Mouse (Mus musculus): ENCODE measurements around the gene Sap25. TPM values are rescaled to one million over a fixed set of nuclear protein-coding genes. Genes with fewer than 3 reads are reported as not detected.

Sap25 gene
- 0.44 and 0.54 TPM in 2 replicates for polyA plus RNA-seq (2021; fragmentation: Nextera tagmentation)
- long read RNA-seq, experiment 1, partial matches to known transcripts, result 0 of 1 reads
- long read RNA-seq, experiment 1, other reads (novel, unspliced or antisense), result 0 of 1 reads
- long read RNA-seq, experiment 2, partial matches to known transcripts, result 0 of 4 reads
- long read RNA-seq, experiment 2, other reads (novel, unspliced or antisense), result 0 of 4 reads

DNA sequence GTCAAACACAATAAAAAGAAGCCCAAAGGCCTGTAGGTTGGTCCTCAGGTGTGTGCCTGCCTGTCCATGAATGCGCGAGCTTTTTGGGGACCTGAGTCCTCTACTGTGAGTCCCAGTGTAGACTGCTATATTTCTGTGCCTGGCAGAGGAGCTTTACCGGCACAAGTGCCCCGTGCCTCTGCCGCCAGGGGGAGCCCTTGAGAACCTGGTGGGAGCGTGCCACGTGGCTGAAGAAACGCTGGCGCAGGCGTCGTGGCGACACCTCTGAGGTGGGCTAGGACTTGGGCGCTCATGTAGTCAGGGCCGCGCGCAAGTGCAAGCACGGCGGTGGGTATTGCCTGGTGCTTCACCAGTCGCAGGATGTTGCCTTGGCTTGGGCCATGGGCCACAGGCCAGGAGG, at the start of gene Sap25:
Sap25 (plus strand) TSS at position 281 of the 400 bp plus-strand sequence.

DNA sequence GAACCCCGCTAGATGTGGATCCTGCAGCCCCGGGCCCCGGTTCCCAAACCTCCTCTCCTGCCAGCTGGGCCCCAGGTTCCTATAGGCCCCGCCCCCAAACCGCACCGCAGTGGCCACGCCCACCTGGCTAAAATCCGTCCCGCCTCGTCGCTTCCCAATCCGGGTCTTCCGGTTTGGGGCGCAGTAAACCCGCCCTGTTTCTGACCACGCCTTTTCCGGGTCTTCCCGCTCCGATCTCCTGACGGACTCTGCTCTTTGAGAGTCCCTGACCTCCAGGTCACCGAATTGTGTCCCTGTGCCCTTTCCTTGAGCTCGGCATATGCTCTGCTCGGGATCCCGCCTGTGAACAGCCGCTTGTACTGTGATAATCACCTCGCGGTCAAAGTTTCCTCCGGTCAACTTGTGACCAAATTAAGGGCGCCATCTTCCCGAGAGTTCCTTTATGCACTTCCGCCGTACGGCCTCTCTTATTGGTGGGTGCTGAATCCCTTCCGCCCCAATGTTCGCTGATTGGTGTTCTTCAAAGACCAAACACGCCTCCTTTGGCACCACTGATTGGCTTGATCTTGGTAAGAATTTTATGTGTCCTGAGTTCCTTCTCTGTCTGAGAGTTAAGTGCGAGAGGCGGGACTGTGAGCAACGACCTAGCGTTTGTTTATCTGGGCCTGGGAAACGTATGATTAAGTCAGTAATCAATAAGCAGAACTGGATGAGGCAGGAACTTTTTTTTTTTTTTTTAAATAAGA, 40.3 kb upstream of the Sap25 start, which contains the start of gene Mospd3:
Mospd3 (minus strand) TSS at position 440 of the 746 bp plus-strand sequence.

DNA sequence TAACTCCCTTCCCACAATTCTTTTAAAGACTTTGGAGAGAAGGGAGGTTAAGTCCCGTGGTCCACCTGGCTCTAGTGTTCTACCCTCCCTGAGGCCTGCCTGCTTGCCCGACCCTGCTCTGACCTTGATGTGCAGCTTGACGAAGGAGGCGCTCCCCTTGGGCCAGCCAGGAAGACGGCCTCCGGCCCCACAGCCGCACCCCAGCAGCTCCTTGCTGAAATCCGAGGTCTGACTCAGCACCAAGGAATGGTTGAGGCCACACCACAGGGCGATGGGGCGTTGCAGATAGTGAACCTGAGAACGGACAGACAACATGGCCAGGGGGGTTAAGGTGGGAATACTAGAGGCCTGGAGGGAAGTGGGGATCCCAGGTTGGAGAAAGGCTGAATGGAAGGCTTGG, 27.6 kb upstream of the Sap25 start, which contains the start of gene Pcolce:
Pcolce (minus strand) TSS at position 235 of the 400 bp plus-strand sequence.

DNA sequence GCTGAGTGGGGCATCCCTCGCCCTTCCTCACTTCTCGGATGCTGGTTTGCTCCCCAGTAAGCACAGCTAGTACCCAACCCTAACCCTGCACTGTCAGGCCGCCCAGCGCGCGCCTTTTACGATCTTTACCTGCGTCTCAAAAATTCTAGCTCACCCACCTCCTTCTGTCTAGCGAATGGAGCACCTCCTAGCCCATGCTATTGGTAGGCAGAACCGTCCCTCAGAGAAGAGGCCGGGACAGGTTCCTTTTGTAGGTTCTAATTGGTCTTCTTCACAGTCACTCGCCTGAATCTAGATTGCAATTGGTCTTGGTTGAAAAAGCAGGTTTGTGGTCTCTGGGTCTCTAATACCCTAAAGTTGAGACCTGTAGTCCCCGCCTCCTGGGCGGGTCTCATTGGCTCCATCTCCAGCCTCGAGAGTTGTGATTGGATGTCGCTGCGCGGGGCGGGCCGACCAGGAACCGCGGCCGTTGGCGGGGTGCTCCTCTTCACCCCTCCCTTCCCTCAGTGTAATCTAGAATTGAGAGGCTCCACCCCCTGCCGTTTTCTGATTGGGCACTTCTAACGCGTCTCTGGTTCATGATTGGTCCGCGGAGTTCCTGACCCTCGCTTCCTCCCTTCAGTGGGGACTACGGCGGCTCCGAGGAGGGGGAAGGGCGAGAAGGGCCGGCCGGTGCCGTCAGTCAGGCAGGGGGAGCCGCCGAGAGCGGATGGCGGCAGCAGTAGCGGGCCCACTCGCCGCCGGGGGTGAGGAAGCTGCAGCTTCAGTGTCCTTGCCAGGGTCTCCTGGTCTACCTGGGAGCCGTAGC, 12.4 kb upstream of the Sap25 start, which contains the start of the genes Fbxo24, Lrch4 and Gm20605:
Fbxo24 (minus strand) TSS at position 505 of the 808 bp plus-strand sequence.
Lrch4 (plus strand) TSS at position 624 of the 808 bp plus-strand sequence.
Gm20605 (plus strand) TSS at position 678 of the 808 bp plus-strand sequence.

DNA sequence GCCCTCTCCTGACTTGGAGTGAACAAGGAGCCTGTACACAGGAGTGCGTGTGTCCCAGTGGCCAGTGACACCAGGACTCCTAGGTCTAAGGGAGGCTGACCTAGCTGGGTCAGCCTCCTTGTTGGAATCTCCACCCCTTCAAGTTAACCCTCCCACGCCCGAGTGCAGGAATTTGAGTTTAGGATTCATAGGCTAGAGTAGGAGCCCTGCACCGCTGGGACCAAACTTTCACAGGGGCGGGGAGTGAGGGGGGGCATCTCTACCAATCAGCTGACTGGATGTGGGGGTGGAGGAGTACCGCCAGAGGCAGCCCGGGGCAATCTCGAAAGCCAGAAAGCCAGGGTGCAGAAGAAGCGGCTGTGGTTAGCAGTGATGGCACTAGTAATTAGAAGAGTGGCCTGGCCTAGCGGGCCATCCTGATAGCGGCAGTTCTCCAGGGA, 4.5 kb downstream of the Sap25 start, which contains the start of gene Irs3:
Irs3 (minus strand) TSS at position 63 of the 440 bp plus-strand sequence.

DNA sequence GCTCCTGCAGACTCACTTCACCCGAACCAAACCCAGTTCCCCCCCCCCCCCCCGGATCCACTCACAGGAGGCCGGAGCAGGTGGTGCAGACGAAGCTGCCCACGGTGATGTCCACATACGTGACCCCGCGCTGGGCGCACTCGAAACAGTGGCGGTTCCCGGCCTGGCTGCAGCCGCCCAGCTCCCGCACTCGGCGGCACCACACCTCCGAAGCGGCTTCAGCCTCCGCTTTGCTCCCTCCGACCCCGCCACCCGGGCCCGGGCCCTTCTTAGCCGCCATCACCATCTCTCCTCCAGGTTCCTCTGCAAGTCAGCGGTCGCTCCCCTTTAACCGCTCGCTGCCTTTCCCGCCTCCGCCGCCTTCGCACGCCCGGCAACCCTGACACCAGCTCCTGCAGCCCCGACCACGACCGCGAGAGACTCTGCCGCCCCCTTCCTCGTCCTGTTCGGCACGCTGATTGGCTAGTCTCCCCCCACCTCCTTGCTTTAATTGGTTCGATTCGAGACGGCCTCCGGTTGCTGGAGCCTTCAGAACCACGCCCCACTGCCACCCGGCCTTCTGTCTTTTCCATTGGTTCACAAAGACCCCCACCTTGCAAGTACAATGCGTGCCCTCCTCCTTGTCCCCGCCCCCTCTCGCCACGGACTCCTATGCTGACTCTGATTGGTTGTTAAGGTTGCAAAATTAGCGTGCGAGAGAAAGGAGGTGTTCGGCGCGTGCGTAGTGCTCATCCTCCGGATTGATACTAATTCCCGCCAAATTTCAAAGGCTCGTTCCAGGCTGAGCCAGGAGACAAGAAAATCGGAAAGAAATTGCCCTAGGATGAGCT, 43.4 kb downstream of the Sap25 start, which contains the start of gene Agfg2:
Agfg2 (minus strand) TSS at position 433 of the 830 bp plus-strand sequence.

Other genes starting within 250 kb of the Sap25 start
- 0.10 and 0.13 TPM in 2 replicates for gene Zan, start 164.3 kb upstream of the Sap25 start, polyA plus RNA-seq (2021; fragmentation: Nextera tagmentation)
- gene Pop7, start 138.8 kb upstream of the Sap25 start, polyA plus RNA-seq (2021; fragmentation: Nextera tagmentation), result 89.7 and 94.7 TPM in 2 replicates
- 2.6 and 2.9 TPM in 2 replicates for gene Gigyf1, start 122.8 kb upstream of the Sap25 start, polyA plus RNA-seq (2021; fragmentation: Nextera tagmentation)
- not detected in 2 replicates for gene Epo, start 108.1 kb upstream of the Sap25 start, polyA plus RNA-seq (2021; fragmentation: Nextera tagmentation)
- 97.9 and 121 TPM in 2 replicates for gene Gnb2, start 107.8 kb upstream of the Sap25 start, polyA plus RNA-seq (2021; fragmentation: Nextera tagmentation)
- 83.5 and 108 TPM in 2 replicates for gene Actl6b, start 87.8 kb upstream of the Sap25 start, polyA plus RNA-seq (2021; fragmentation: Nextera tagmentation)
- gene Tfr2, start 71.5 kb upstream of the Sap25 start, polyA plus RNA-seq (2021; fragmentation: Nextera tagmentation), result 5.8 and 6.8 TPM in 2 replicates
- 27.3 and 28.5 TPM in 2 replicates for gene Mospd3, start 40.3 kb upstream of the Sap25 start, polyA plus RNA-seq (2021; fragmentation: Nextera tagmentation)
- 10.9 and 39.7 TPM in 2 replicates for gene Pcolce, start 27.6 kb upstream of the Sap25 start, polyA plus RNA-seq (2021; fragmentation: Nextera tagmentation)
- not detected in 2 replicates for gene Fbxo24, start 12.3 kb upstream of the Sap25 start, polyA plus RNA-seq (2021; fragmentation: Nextera tagmentation)
- 4.9 and 5.3 TPM in 2 replicates for gene Lrch4, start 12.2 kb upstream of the Sap25 start, polyA plus RNA-seq (2021; fragmentation: Nextera tagmentation)
- gene Gm20605, start 12.2 kb upstream of the Sap25 start, polyA plus RNA-seq (2021; fragmentation: Nextera tagmentation), result 0.31 and 0.34 TPM in 2 replicates
- gene Irs3, start 4.4 kb downstream of the Sap25 start, polyA plus RNA-seq (2021; fragmentation: Nextera tagmentation), result 0.11 and 0.36 TPM in 2 replicates
- gene Agfg2, start 43.4 kb downstream of the Sap25 start, polyA plus RNA-seq (2021; fragmentation: Nextera tagmentation), result 17.0 and 19.7 TPM in 2 replicates
- 1.1 and 1.4 TPM in 2 replicates for gene Nyap1, start 100.3 kb downstream of the Sap25 start, polyA plus RNA-seq (2021; fragmentation: Nextera tagmentation)
- 452 and 506 TPM in 2 replicates for gene Tsc22d4, start 104.4 kb downstream of the Sap25 start, polyA plus RNA-seq (2021; fragmentation: Nextera tagmentation)
- gene Ppp1r35, start 137.5 kb downstream of the Sap25 start, polyA plus RNA-seq (2021; fragmentation: Nextera tagmentation), result 31.0 and 33.0 TPM in 2 replicates
- gene Mepce, start 146.3 kb downstream of the Sap25 start, polyA plus RNA-seq (2021; fragmentation: Nextera tagmentation), result 11.8 and 12.1 TPM in 2 replicates
- gene Zcwpw1, start 146.5 kb downstream of the Sap25 start, polyA plus RNA-seq (2021; fragmentation: Nextera tagmentation), result 3.1 and 3.5 TPM in 2 replicates
- 0.84 and 1.5 TPM in 2 replicates for gene Pilra, start 194.9 kb downstream of the Sap25 start, polyA plus RNA-seq (2021; fragmentation: Nextera tagmentation)
- gene Pilrb1, start 216.8 kb downstream of the Sap25 start, polyA plus RNA-seq (2021; fragmentation: Nextera tagmentation), result not detected in 2 replicates
- gene Pilrb2, start 230.5 kb downstream of the Sap25 start, polyA plus RNA-seq (2021; fragmentation: Nextera tagmentation), result not detected in 2 replicates

Data from layer of hippocampus, adult 6 months (tissue).